Mouse (Mus musculus) heart, adult 11 months (tissue): ENCODE data around the gene Cops9.
A peak's percentile ranks its signal among the peaks of the same experiment; 100 is the strongest.

Source experiments
- DNase-seq: peaks from one replicate; pipeline ENCODE4 v3.0.0; 2022

The Cops9 gene

DNA sequence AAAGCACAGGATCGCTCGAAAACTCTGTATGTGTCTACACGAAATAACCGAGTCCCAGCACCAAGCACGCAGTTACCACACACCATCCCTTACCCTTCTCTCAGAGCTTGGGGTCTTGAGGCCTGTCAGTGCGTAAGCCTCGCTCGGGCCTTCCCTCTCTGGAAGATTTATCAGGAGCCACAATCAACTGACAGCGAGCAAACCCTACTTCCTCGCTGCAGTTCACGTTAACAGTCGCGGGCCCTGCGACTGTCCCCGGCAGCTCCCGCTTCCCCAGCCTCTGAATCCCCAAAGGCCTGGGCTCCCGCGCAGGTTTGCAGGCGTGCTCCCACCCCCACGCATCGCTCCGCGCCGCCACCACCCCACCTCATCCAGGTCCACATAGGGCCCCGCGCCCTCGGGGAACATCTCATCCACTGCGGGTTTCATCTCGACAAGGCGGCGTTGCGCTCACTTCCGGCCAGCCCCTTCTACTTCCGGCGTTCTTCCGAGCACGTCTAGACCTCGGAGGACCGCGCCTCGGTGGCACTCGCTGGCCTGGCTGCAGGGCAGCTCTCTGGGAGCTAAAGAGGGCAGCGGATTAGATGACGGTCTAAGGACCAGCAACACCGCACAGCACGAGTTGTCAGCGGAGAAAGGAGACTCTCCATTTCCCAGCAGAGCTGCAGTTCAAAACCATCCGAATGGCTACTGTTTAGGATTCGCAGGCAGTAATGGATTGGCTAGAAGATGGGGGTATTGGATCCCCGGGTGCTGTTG, at the start of gene Cops9:
Gene Cops9, minus strand, starts transcription at position 472 of the 759 bp plus-strand sequence.
- DNase-seq = peak; percentile 99

DNA sequence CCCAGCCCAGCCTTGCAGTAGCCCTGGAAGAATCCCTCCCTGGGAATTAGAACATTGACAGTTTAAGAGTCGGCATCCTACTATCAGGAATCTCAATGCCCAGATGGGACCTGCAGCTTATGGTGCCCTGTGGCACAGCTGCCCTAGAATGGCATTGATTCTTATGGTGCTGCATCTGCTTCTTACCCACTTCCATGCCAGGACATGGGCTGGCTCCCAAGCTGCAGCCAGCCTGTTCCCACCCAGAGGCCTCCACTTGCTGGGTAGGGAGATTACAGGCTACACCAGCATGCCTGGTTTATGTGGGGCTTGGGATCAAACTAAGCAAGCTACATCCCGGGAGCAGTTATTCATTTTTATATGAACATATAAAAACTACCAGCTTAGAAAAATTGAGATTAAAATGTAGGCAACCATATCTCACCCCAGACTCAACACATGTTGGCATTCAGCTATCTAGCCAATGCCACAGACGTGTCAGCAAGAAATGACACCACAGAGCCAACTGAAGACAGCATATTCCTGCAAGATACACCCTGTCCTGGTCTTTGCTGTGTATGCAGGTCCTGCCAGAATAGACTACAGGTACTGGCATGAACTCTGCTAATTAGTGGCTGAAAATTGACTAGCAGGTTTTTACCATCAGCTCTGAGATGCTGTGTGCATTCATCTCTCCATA, 49.5 kb upstream of the Cops9 start:
- no peak for DNase-seq

DNA sequence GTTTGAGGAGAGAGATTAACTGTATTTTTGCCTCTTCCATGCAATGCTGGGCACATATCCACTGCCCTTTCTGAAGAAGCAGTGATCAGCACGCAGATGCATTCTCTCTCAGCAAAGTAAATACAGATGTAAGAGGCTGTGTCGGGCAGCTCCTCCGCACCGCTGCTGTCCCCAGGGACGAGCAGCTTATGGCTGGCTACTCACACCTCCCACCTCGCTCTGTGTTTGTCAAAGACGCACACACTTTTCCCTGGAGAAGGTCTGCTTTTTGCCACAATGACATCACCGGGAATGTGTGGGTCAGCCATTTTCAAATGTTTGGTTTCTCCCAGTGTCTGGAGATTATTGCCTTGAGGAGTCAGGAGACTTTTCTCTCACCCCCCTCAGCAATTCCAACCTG, 45.2 kb upstream of the Cops9 start:
- DNase-seq = no peak

DNA sequence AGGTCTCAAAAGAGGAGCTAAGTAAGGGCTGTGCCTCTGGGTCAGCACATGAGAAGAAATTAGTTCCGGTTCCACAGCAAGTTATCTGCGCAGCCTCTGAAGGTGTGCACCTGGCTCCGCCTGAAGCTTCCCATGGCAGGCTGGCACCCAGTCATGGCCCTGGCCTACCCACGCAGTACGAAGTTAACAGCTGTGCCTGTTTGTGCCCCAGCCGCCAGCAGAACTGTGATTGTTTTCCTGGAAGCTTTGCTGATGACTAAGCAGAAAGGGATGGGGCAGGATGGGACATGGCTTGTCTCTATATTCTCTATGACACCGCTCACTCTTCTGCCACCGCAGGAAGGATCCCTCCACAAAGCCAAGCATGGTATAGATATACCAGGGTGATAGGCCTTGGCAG, 41.4 kb upstream of the Cops9 start:
- no peak for DNase-seq

DNA sequence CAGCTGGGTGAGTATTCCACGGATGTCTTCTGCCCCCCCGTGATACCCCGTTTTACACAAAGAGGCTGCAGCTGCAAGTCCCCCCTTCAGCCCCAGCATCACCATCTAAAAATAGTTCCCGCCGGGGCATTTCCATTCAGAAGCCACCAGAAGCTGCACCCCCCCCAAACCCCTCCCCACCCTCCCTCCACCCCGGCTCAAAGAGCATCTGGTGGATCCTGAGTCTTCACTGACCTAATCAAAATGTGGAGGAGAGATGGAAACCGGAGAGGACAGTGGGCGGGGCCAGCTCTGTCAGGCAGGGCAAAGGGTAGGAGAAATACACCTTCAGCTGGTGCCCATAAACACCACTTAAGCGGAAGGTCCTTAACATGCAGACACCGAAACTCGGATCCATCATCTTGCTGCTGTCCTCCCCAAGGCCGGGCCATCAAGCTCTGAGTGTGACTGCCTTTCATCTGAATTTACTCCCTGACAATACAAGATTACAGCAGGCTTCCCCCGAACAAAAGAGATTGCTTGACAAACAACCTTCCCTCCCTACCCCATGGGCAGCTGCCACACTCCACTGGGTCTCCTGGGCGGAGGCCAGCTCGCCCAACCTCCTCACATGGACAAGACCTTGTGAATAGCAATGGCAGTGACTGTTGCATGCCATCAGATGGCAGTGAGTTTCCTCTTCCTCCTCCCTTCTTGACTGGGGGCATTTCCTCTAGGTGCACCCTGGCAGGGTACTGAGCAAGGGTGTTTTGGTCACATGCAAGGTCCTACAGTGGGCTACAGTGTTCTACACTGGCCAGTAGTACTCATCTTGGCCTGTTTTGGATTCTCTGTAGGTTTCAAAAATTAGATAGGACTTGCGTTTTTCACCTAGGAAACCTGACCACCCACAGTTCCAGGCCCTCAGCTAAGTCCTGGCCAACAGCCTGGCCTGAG, 39.2 kb upstream of the Cops9 start:
- DNase-seq = no peak

DNA sequence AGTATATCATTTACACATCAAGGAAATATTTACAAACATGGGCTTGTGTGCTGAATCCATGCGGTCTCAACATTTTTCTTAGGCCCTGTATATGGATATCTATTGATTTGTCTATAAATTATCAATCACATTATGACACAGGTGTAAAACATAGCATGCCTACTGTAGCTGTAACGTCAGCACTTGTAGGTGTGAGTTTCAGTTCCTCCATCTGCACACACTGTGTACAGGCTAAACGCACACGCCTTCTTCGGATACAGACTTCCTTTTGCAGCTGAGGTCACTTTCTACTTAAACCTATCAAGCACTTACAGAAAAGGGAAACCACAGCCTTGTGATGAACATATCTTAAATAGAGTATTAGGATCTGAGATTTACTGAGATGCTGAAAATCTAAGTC, 37.0 kb upstream of the Cops9 start:
- DNase-seq = no peak

DNA sequence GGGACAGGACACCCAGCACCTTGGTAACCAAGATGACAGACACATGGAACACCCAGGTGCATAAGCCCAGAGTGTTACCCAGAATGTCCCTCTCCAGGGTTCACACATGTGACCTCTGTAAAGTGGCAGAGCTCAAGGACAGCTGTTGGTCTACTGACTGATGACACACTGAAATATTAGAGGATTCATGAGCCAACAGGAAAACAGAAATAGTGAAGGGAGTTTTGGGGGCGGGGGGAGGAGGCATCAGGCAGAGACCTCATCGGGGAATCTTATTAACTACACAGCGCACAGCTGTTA, 34.8 kb upstream of the Cops9 start:
- DNase-seq = no peak

DNA sequence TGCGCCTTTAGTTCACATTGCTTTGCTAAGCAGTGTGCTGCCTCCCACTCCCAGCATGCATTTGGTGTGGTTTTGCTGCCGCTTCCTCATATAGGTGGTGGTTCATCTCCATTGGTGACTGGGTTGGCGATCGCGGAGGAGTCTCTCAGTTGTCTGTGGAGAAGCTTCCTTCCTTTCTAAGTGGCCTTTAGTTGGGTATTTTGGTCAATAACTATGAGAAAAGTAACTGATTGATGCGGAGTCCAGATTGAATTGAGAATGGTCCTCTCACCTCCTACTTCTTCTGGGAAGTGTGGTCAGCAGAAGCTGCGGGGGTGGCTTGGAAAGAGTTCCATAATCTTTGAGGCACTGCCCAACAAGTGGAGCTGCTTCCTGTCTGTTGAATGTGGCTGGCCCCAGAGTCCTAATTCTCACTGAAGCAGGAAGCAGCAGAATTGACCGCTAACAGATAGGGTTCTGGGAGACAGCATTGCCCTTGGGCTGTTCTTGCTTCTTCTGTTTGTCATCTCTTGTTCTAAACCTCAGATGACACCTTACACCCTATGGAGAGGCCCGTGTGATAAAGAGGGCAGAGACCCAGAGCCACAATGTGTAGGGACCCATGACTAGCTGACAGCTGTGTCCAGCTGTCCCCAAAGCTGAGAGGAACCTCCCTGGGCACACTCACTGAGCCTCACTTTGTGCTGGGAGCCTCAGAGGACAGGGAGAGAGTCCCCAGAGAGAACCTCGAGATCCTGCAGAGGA, 34.3 kb upstream of the Cops9 start:
- peak; percentile 91 for DNase-seq

DNA sequence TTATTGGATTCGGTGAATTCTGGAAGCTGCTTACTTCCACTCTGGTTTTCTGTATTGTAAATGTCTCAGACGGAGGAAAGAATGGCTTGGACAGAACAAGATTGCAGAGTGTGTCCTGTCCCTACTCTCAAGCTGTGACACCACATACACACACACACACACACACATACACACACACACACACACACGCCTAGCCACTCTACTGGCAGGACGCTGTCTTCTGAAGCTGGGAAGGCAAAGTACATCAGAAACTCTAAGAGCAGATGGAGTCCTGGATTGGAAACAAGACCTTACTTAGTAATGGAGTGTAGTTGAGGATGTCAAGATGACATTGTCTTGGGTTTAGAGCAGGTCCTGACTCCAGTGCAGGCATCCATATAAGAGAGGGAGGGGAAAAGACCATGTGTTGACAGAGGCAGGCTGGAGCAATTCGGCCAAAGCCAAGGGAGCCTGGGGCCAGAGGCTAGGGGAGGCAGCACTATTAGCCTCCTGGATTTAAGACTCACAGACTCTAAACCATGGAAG, 31.5 kb upstream of the Cops9 start:
- no peak for DNase-seq

DNA sequence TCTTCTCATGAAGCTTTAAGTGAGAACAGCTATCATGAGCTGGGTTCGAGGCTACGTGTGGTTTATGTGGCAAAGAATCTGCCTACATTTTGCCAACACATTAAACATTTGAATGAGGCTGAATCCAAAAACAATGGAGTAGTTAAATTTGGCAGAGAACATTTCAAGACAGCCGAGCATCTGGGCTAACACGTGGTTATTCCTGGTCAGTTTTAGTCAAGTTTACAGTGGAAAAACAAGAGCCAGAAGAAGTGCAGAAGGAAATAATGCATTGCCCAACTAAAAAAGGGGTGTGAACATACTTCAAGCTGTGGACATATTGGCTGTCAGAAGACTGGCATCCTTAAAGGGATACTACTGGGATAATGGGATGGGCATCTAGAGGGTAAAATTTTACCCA, 29.5 kb upstream of the Cops9 start:
- no peak for DNase-seq

DNA sequence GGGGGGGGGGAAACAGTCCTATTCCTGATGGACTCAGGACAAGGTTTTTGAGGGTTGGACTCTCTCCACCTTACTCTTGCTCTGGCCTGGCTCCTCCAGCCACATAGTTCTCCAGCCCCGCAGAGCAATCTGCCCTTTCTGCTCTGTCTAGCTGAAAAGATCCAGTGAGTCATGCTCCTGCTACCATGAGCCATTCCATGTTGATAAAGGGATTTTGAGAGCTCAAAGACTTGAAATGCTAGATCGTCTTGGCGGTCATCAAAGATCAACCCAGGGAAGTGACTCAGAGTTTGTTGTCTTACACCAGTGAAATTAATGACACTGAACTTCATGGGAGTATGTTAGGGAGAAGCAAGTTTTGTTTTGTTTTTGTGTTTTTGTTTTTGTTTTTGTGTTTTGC, 27.6 kb upstream of the Cops9 start:
- DNase-seq = no peak

DNA sequence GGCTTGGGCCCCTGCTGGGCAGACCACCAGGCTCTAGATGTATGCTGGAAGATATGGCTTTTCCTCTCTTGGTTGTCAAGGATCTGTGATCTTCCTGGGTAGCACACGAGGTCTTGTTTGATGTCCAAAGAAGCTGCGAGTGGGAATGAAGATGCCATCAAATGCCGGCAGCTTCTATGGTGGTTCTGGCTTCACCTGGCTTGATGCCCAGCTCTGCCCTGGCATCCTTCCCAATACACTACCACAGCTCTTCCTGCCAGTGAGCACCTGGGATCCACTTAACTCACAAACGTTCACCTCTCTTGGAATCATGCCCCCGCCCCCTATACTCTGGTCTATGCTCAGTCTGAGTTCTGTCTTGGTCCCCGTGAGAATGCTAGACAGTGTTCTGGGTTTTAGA, 25.3 kb upstream of the Cops9 start:
- DNase-seq = no peak

DNA sequence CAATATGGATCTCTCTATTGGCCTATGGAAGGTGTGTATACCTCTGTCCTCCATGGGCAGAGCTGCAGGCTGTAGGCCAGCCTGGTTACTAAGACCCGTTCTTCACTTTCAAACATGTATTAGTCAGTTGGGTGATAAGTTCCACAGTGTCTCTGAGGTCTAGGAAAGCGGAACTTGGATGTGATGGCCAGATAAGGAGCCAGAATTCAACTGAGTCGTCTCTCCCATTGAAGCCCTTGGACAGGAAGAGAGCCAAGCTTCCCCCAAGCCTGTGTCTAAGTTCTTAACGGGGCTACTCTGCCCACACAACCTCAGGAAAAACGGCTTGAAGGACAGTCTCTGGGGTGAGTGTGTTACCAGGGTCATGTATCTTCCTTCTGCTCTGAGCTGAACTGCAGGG, 17.6 kb upstream of the Cops9 start:
- no peak for DNase-seq

DNA sequence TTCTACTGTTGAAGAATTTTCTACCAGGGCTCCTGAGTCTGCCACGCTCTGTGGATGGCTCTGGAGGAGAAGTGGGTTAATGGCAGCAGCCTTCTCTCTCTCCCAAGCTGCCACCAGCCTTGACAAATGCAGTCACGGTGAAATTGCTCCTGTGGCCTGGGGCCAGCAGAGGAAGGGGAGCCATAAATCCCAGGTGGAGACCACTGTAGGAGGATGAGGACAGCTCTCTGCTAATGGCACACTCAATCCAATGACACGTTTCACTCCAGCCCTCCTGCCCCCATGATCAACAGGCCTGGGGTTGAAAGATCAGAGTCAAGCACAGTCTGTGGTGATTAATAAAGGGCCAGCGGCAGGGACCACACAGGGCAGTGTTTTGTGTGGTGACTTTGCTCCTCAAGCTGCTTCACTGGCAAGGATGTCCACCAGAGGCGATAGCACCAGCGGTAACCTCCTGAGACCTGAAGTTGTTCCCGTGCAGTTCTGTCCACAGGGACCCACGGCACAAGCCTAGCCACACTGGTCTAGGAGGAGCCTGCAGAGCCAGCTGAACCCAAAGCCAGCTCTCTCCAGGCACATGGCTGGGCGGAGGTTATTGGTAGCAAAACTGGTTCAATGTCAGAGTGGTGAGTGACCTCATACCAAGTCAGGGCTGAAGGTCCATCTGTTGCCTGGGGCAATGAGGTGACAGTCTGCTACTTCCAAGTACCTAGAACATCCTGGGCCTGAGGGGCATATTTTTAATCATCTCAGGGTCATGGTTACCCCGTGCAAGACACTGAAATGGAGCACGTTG, 15.4 kb upstream of the Cops9 start:
- no peak for DNase-seq

DNA sequence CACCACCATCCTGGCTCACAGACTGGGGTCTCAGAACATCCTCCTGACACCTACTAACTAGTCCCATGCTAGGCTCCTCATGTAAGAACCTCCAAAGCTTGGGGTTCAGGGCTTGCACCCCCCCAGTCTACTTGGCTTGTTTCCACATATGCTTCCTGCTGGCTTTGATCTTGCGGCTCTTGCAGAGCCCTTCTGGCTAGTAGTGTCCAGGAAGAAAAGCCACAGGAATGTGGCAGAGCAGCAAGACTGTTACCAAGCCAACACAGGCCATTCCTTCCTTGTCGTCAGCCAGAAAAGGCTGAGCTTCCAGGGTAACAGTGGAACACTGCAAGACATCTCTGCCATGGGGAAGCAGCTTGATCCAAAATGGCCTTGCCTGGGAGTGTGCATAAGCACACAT, 12.9 kb upstream of the Cops9 start:
- DNase-seq = no peak

DNA sequence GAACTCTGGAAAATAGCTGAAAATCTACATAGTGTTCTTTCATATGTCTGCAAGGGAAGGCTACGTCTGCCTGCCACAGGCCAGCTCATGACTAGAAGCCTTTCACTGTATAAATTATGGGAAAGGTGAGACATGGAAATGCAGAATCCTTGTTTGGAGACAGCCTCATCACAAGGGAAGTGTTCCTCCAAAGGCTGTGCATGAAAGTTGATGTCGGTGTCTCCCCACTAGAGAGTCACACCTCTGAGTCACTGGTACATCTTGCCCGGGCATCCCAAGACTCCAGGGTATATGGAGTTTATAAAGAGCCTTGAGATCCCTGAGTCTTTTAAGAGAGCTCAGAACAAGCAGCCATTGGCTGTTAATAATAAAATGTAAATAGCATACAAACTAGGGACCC, 11.4 kb upstream of the Cops9 start:
- DNase-seq = no peak

DNA sequence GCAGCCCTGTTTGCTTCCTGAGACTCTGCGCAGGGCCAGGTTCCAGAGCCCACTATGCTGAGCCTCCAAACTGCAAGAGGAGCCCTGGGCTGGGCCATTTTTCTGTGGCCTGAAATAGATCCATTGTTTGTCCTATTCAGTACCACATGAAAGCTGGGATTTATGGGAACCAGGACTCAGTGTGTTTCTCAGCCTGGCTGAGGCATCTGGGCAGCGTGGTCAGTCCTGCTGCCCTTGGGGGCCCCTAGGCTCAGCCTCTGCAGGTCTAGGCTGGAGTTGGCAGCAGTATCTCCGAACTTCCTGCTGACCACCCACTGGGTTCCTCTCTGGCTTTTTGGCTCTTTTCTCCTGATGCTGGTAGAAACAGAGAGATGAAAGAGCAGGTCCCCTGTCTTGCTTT, 9.7 kb upstream of the Cops9 start:
- DNase-seq = no peak

DNA sequence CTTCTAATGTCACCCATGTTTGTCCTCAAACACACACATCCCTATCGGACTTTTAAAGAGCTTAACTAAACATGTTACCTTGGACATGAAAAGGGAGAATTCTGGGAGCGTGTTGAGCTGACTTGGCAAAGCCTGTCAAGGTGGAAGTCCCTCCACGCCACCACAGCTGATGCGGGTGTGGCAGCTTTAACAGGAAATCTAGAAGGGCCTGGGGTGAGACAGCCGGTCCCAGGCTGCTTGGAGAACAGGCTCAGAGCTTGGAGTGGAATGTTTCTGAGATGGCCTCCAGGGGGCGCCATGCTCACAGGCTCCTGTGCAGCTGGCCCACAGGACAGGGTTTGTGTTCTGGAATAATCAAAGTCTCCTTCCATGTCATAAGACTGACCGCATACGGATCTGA, 6.9 kb upstream of the Cops9 start, which contains the start of gene Otos:
Gene Otos, minus strand, starts transcription at position 169 of the 400 bp plus-strand sequence.
- DNase-seq = peak; percentile 93

DNA sequence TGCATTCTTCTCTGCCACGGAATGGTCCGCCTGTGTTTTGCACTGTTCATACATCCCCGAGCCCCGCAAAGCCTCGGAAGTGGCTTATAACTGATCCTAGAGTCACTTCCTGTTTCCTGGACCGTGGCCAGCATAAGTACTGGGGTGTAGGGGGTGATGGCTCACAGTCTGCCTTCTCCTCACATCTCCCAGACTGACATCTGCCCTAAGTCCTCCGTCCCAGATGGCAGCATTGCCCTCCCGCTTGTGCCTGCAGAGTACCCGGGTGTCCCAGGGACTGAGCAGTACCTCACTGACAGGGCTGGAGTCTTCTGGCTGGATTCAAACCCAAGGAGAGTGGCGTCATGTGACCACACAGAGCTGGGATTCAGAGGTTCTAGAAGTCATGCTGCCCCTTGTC, 6.4 kb upstream of the Cops9 start:
- peak; percentile 81 for DNase-seq

DNA sequence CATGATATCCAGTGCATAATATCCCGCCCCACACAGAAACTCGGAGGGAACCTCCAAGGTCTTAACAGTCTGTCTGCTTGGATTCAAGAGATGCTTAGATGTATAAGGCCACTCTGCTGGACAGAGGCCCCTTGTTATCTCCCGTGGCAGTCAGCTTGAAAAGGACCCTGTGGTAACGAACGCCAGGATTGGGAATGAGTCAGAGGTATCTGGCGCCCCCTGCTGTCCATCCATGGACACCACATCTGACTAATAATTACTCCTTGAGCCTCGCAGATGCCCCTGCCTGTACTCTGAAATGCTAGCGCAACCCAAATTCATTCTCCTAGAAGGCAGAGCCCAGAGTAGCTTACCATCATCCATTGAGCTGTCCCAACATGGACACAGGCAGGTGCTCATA, 6.0 kb upstream of the Cops9 start:
- DNase-seq = peak; percentile 90

DNA sequence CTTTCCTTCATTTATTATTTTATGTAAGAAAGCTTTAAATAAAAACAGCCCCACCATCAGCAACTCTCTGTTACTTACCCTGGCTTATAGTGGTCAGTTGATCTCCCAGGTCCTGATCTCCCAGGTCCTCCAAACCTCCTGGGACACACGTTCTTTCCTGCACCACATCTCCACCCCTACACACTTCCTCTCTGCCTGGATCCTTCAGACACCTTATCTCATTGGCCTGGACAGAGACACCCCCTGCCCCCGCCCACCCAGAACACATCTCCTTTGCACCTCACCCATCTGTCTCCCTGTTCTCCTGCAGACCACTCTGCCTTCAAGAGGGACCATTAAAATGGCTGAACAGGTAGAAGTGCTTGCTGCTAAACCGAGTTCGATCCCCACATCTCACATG, 5.2 kb upstream of the Cops9 start:
- DNase-seq = peak; percentile 86

DNA sequence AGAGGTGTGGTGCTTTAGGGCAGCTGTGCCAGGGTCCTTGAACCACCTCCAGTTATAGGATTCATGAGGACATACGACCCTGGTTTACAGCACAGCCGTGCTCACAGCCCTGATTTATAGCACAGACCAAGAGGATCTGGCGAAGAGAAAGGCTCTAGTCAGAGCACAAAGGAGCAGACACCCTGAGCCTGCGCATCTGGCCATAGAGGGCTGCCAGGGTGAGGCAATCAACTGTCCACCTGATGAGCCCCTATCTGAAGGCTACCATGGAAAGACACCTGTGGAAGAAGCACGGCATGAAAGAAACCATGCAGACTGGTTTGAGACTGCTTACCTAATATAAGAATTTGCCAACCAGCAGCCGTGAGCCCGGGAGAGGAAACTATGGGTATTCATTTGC, 4.8 kb upstream of the Cops9 start:
- peak; percentile 79 for DNase-seq
